Mouse (Mus musculus) liver, embryonic 14.5 days (tissue): ENCODE results near the gene Prnd. TPM values are rescaled to one million over a fixed set of nuclear protein-coding genes. Genes with fewer than 3 reads are reported as not detected.

Experiments
- ATAC-seq: fragments of 200-750 bp; cut with Nextera tagmentation; 2 replicates; pipeline ENCODE4 v1.8.0; 2017; ENCODE audit warnings: moderate number of reproducible peaks, mild to moderate bottlenecking, moderate library complexity; ENCODE audit not compliant: insufficient read depth
- DNase-seq, 3 experiments: peaks; one replicate each; pipeline ENCODE4 v3.0.0-alpha.2; 2012 to 2013; ENCODE audit warnings: low read depth in 3 of 3, low spot score in 3 of 3
- H3K27ac ChIP-seq: fragments of 300-500 bp; sonication (generic); 2 replicates; pipeline ENCODE4 v1.5.1; 2014; ENCODE audit warnings: moderate library complexity, mild to moderate bottlenecking, control low read depth, inconsistent platforms
- H3K27me3 ChIP-seq: fragments of 300-500 bp; sonication (generic); 2 replicates; pipeline ENCODE4 v1.6.1; 2014; ENCODE audit warnings: mild to moderate bottlenecking, low read length, moderate library complexity; ENCODE audit not compliant: control insufficient read depth, insufficient read depth
- H3K36me3 ChIP-seq: fragments of 300-500 bp; sonication (generic); replicated peaks from 2 replicates; pipeline ENCODE4 v1.6.1; 2014; ENCODE audit warnings: low read depth; ENCODE audit not compliant: control insufficient read depth, insufficient read depth
- H3K4me1 ChIP-seq, 2 experiments: fragments of 200-500 bp in 1 of 2; fragments of 300-500 bp in 1 of 2; sonication (generic) in 1 of 2; replicated peaks; 2 replicates each; pipeline ENCODE4 v1.6.1; 2012 to 2014; ENCODE audit warnings: antibody characterized with exemption in 1 of 2, inconsistent platforms in 1 of 2, low read length in 1 of 2; ENCODE audit not compliant: control insufficient read depth in 2 of 2, insufficient read depth in 2 of 2
- H3K4me2 ChIP-seq: fragments of 300-500 bp; sonication (generic); 2 replicates; pipeline ENCODE4 v1.6.1; 2014; ENCODE audit warnings: low read depth, mild to moderate bottlenecking, control low read depth, moderate library complexity
- H3K4me3 ChIP-seq, 2 experiments: fragments of 200-500 bp in 1 of 2; fragments of 300-500 bp in 1 of 2; sonication (generic) in 1 of 2; 2 replicates each; pipeline ENCODE4 v1.5.1; 2012 to 2014; ENCODE audit warnings: low read depth in 2 of 2, low read length in 2 of 2, mild to moderate bottlenecking in 2 of 2, control low read depth in 1 of 2, inconsistent platforms in 1 of 2, moderate library complexity in 1 of 2; ENCODE audit not compliant: insufficient read depth in 1 of 2
- H3K9ac ChIP-seq: fragments of 300-500 bp; sonication (generic); replicated peaks from 2 replicates; pipeline ENCODE4 v1.6.1; 2014; ENCODE audit warnings: mild to moderate bottlenecking, control low read depth, moderate library complexity
- H3K9me3 ChIP-seq: fragments of 300-500 bp; sonication (generic); 2 replicates; pipeline ENCODE4 v1.6.1; 2016; ENCODE audit warnings: low read length, mixed read lengths; ENCODE audit not compliant: control insufficient read depth
- CTCF ChIP-seq: IDR thresholded peaks from 2 replicates; pipeline ENCODE4 v1.5.1; 2016; ENCODE audit warnings: antibody characterized with exemption, low read depth, control low read depth
- EP300 ChIP-seq: IDR thresholded peaks from 2 replicates; pipeline ENCODE4 v1.6.1; 2016; ENCODE audit warnings: antibody characterized with exemption, low read depth
- WGBS: fragments of 180-500 bp; shearing (Covaris S2); extraction: QIAGEN DNeasy Blood & Tissue Kit; methylation state at CpG from one replicate; pipeline ENCODE4 v1.1.7; 2014; ENCODE audit not compliant: insufficient replicate concordance; 5-methylcytosine and 5-hydroxymethylcytosine counted together
- polyA plus RNA-seq, 2 experiments: library from polyadenylated mRNA; depleted of rRNA in 1 of 2; stranded (reverse) in 1 of 2; unstranded in 1 of 2; fragments of >200 nt; fragmentation: Nextera tagmentation in 1 of 2; extraction: Ambion mirVana in 1 of 2; gene quantifications; 2 replicates each; pipeline versions ENCODE4 v1.2.1 to v1.2.3; 2012 to 2014

Gene Prnd
- polyA plus RNA-seq, 2 experiments = 0.11 to 0.16 TPM

DNA sequence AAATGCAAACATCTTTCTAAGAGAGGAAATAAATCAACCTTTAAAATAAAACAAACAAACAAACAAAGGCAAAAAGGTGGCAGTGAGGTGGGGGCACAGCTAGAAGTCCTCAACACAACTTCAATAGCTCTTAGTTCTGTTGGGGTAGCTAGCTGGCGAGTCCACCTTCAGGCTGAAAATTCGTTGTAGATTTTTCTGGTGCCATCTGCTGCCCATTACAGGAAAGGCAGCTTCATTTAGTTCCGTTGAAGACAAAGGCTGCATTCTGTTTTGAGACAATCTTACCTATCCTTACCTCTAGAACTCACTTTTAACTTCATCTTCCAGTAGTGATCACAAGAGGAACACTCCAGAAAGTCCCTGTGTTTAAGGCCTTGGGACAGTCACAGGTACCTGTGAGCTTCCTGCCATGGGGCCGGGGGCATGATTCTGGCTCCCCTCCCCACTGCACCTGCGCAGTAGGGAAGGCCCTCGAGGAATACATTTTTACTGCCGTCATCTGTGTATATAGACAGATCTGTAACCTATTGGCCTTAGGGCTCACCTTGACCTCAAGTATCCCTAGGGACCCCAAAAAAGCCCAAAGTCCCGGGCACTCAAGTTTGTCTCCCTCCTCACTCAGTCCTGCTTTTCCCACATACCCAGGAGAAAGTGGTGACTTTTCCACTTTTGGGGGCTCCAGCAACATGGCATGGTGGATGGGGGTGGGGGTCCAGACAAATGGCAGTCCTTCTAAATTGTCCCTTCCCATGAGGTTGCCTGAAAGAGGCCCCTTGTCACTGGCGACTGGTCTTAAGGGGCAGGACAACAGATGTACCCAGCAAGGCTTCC lies 679 bp upstream of the Prnd start:
- no peaks in the 10 kb centered on the region for H3K9me3 ChIP-seq
- no peak overlapping the region for H3K4me2 ChIP-seq
- H3K4me1 ChIP-seq = peaks cover 0 to 3% of the 10 kb centered on the region in 2 experiments; a peak in 2 of 4 replicates
- no peak overlapping the region for H3K27ac ChIP-seq
- no peak for DNase-seq
- no peak for ATAC-seq
- WGBS = 44% methylated on average over 9 of the region's 9 CpGs
- no peak overlapping the region for H3K9ac ChIP-seq
- TF ChIP-seq EP300 (no peak), CTCF (peak; percentile 66)
- H3K4me3 ChIP-seq = no peak overlapping the region
- peaks cover 20% of the 10 kb centered on the region for H3K27me3 ChIP-seq
- H3K36me3 ChIP-seq = no peaks in the 10 kb centered on the region

DNA sequence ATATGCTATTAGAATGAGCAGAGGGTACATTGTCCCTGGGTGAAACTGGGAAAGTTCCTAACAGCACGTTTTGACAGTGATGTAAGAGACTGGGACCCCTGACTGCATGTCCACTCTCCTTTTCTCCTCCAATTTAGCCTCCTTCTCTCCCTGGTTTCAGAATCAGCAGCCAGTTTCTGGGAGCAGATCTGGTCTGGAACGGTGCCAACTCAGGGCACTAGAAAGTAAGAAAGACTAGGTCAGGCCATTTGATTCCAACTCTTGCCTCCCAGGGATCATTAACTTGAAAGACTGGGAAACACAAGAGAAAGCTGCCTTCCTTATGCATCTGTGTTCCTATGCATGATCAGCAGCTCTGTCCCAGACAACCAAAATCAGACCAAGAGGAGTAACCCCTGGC lies 1.8 kb downstream of the Prnd start:
- H3K27ac ChIP-seq = no peak overlapping the region
- 39% methylated on average over 2 of the region's 2 CpGs for WGBS
- no peak for TF ChIP-seq CTCF
- TF ChIP-seq EP300 = no peak
- no peak overlapping the region for H3K4me2 ChIP-seq
- H3K9ac ChIP-seq = no peak overlapping the region
- peaks cover 0 to 6% of the 10 kb centered on the region in 2 experiments; a peak in 2 of 4 replicates for H3K4me1 ChIP-seq
- H3K4me3 ChIP-seq = no peak overlapping the region
- DNase-seq (no peak), ATAC-seq (no peak)
- H3K27me3 ChIP-seq = peaks cover 20% of the 10 kb centered on the region
- H3K9me3 ChIP-seq = no peaks in the 10 kb centered on the region
- H3K36me3 ChIP-seq = no peaks in the 10 kb centered on the region

DNA sequence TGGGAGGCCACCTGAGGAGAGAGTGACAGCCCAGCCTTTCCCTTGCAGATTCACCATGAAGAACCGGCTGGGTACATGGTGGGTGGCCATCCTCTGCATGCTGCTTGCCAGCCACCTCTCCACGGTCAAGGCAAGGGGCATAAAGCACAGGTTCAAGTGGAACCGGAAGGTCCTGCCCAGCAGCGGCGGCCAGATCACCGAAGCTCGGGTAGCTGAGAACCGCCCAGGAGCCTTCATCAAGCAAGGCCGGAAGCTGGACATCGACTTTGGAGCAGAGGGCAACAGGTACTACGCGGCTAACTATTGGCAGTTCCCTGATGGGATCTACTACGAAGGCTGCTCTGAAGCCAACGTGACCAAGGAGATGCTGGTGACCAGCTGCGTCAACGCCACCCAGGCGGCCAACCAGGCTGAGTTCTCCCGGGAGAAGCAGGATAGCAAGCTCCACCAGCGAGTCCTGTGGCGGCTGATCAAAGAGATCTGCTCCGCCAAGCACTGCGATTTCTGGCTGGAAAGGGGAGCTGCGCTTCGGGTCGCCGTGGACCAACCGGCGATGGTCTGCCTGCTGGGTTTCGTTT lies 2.4 kb downstream of the Prnd start:
- Histone ChIP-seq H3K9me3 (no peaks in the 10 kb centered on the region), H3K36me3 (no peaks in the 10 kb centered on the region), H3K27me3 (peaks cover 20% of the 10 kb centered on the region), H3K4me1 (peaks cover 0 to 6% of the 10 kb centered on the region in 2 experiments; a peak in 2 of 4 replicates), H3K4me3 (no peak overlapping the region), H3K9ac (no peak overlapping the region), H3K4me2 (peak overlapping the region; percentile 15; the same call in 1 of the 2 replicates), H3K27ac (no peak overlapping the region)
- ATAC-seq (no peak), DNase-seq (no peak)
- WGBS = 15% methylated on average over 29 of the region's 29 CpGs
- no peak for TF ChIP-seq CTCF
- no peak for TF ChIP-seq EP300

DNA sequence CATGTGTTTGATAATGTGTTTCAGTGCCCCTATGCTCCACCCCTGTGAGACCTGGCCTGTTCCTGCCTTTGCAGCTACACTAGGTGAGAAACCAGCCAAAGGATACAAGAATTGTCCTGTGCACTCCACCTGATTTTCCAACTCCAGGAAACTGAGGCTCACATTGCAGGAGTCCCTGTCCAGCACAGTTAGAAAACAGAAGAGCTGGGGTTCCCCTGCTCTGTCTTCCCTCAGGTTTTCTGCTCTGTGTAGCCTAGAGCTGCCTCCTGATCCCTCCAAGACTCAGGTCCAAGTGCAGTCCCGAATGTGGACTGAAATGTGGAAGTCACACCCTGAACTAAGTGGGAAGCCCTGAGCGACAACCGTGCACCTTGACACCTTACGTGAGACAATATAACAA lies 3.0 kb downstream of the Prnd start:
- Histone ChIP-seq H3K9me3 (no peaks in the 10 kb centered on the region), H3K9ac (no peak overlapping the region), H3K36me3 (no peaks in the 10 kb centered on the region), H3K4me1 (peaks cover 0 to 6% of the 10 kb centered on the region in 2 experiments; a peak in 2 of 4 replicates), H3K27ac (no peak overlapping the region), H3K4me2 (no peak overlapping the region), H3K4me3 (no peak overlapping the region), H3K27me3 (peaks cover 20% of the 10 kb centered on the region)
- no peak for TF ChIP-seq EP300
- TF ChIP-seq CTCF = no peak
- DNase-seq (no peak), ATAC-seq (no peak)
- 71% methylated on average over 4 of the region's 4 CpGs for WGBS

DNA sequence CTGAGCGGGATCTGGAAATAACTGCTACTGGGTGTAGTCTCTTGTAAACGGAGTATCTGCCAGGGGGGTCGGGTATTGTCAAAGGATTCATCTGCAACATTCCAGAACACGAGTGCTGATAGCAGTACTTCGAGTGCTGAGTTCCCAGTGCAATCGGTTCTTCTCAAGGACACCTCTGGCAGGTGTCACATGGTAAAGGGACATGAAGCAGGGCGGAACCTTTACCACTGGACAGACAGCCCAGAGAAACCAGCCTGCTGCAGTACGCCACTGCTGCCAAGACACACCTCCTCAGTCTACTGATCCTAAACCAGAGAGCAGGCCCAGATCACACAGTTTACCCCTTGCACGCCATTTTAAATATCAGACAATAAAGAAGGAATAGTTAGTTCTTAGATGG lies 4.2 kb downstream of the Prnd start:
- peak overlapping the region; percentile 62 for H3K4me2 ChIP-seq
- TF ChIP-seq CTCF = no peak
- TF ChIP-seq EP300 = no peak
- H3K9me3 ChIP-seq = no peaks in the 10 kb centered on the region
- ATAC-seq (no peak), DNase-seq (no peak)
- no peaks in the 10 kb centered on the region for H3K36me3 ChIP-seq
- H3K9ac ChIP-seq = no peak overlapping the region
- H3K27ac ChIP-seq = no peak overlapping the region
- 53% methylated on average over 9 of the region's 9 CpGs for WGBS
- no peak overlapping the region; a peak in 1 of 4 replicates for H3K4me3 ChIP-seq
- H3K4me1 ChIP-seq = peaks cover 0 to 6% of the 10 kb centered on the region in 2 experiments; a peak in 2 of 4 replicates
- H3K27me3 ChIP-seq = peaks cover 20% of the 10 kb centered on the region
